In the genomic region with DNA sequence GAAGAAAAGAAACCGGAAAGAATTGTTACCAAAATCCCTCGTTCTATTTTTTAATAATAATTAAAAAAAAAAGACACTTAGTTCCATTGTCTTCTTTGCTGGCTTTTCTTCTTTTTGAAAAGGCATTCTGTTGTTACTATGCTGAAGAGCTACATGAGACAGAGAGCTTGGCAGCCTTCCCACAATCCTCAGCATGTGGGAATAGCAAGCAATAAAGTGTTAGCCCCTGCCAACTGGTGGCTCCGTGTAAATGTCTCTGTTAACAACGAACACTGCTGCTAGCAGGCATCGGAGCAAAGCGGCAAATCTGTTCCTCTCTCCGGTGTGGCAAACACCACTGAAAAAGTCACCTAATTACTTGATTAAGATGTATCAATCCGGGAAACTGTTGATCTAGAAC, we compare ENCODE assay signal across 9 mouse cellular contexts.
A peak's percentile ranks its signal among the peaks of the same experiment; 100 is the strongest.
DNase-seq lines count a peak whose midpoint lies in the region; ATAC-seq and TF ChIP-seq lines count a peak whose summit lies in the region.
"Had no signal": no experiment of that assay in that cellular context is flagged by ENCODE, and none has a peak within 500 bp of the region (broad histone marks: within the 10 kb centered on the region; RNA-seq: fewer than 3 reads in every experiment).

No protein-coding gene starts in this region.

- ATAC-seq in heart, embryonic 12.5 days (ENCODE audit: insufficient number of reproducible peaks, low FRiP score): no peak
- no peak for ATAC-seq in stomach, postnatal 0 days (ENCODE audit: low FRiP score, low TSS enrichment)
- ATAC-seq in midbrain, embryonic 16.5 days: no peak

- no peak overlapping the region for H3K9ac ChIP-seq in heart, embryonic 12.5 days
- H3K9ac ChIP-seq in stomach, postnatal 0 days (ENCODE audit: low read length): no peak overlapping the region
- no peak overlapping the region for H3K9ac ChIP-seq in midbrain, embryonic 16.5 days (ENCODE audit: low read depth, low read length)
- H3K9ac ChIP-seq: embryonic facial prominence, embryonic 15.5 days had no signal

- TF ChIP-seq CTCF in brain, embryonic 14.5 days (IDR thresholded peaks at IDR 0.05; ENCODE audit: borderline replicate concordance, extremely low read depth, insufficient read depth, insufficient read length): no peak
- TF ChIP-seq CTCF in stomach, postnatal 0 days (IDR thresholded peaks at IDR 0.05; ENCODE audit: low read depth): no peak

- H3K27ac ChIP-seq in heart, embryonic 12.5 days (ENCODE audit: poor library complexity, severe bottlenecking): no peak overlapping the region
- no peak overlapping the region for H3K27ac ChIP-seq in stomach, postnatal 0 days (replicated peaks)
- H3K27ac ChIP-seq in midbrain, embryonic 16.5 days (ENCODE audit: low read length): no peak overlapping the region
- H3K27ac ChIP-seq: embryonic facial prominence, embryonic 15.5 days had no signal

- H3K4me3 ChIP-seq in heart, embryonic 12.5 days: no peak overlapping the region
- H3K4me3 ChIP-seq in stomach, postnatal 0 days (ENCODE audit: low read depth, low read length): no peak overlapping the region
- no peak overlapping the region for H3K4me3 ChIP-seq in midbrain, embryonic 16.5 days (ENCODE audit: low read depth, low read length)
- H3K4me3 ChIP-seq: embryonic facial prominence, embryonic 15.5 days had no signal

- H3K4me2 ChIP-seq in heart, embryonic 12.5 days: no peak overlapping the region
- no peak overlapping the region for H3K4me2 ChIP-seq in stomach, postnatal 0 days (replicated peaks; ENCODE audit: low read depth)
- H3K4me2 ChIP-seq in midbrain, embryonic 16.5 days (ENCODE audit: low read length): no peak overlapping the region
- H3K4me2 ChIP-seq: embryonic facial prominence, embryonic 15.5 days had no signal

- H3K36me3 ChIP-seq in heart, embryonic 12.5 days: no peaks in the 10 kb centered on the region
- H3K36me3 ChIP-seq in stomach, postnatal 0 days (ENCODE audit: control insufficient read depth, insufficient read depth, low read length): no peaks in the 10 kb centered on the region
- no peaks in the 10 kb centered on the region for H3K36me3 ChIP-seq in midbrain, embryonic 16.5 days (ENCODE audit: control insufficient read depth, insufficient read depth, low read length)
- H3K36me3 ChIP-seq: embryonic facial prominence, embryonic 15.5 days had no signal

- intact Hi-C loops in heart, postnatal 36 days (cut with DNase I): no loop called here
- intact Hi-C loops in left cerebral cortex, postnatal 36 days (cut with DNase I): no loop called here

- no peak for TF ChIP-seq POLR2A in brain, embryonic 14.5 days (IDR thresholded peaks at IDR 0.05; ENCODE audit: borderline replicate concordance, extremely low read depth, insufficient read depth, insufficient read length, poor library complexity, severe bottlenecking)

- no peaks in the 10 kb centered on the region for H3K27me3 ChIP-seq in heart, embryonic 12.5 days (replicated peaks)
- no peaks in the 10 kb centered on the region for H3K27me3 ChIP-seq in stomach, postnatal 0 days (ENCODE audit: control insufficient read depth, insufficient read depth, low read length)
- H3K27me3 ChIP-seq in midbrain, embryonic 16.5 days (ENCODE audit: control insufficient read depth, insufficient read depth, low read depth, low read length): no peaks in the 10 kb centered on the region
- H3K27me3 ChIP-seq: embryonic facial prominence, embryonic 15.5 days had no signal

- peak; percentile 7 to 16 for DNase-seq in heart, postnatal 36 days
- peak; percentile 96 for DNase-seq in brain, embryonic 14.5 days (ENCODE audit: low read depth)
- peak; percentile 51 to 59 for DNase-seq in cerebellum, postnatal 36 days
- peak; percentile 7 to 45 for DNase-seq in left cerebral cortex, postnatal 36 days (ENCODE audit: low spot score in 2 of 2)
- no peak for DNase-seq in stomach, postnatal 0 days (ENCODE audit: low spot score)
- DNase-seq in embryo, embryonic 9.5 days (ENCODE audit: extremely low spot score): no peak

- no peaks in the 10 kb centered on the region for H3K4me1 ChIP-seq in heart, embryonic 12.5 days (replicated peaks)
- H3K4me1 ChIP-seq in stomach, postnatal 0 days (replicated peaks; ENCODE audit: control insufficient read depth, insufficient read depth): no peaks in the 10 kb centered on the region
- peaks cover 2% of the 10 kb centered on the region; the same call in 1 of the 2 replicates for H3K4me1 ChIP-seq in midbrain, embryonic 16.5 days (ENCODE audit: control insufficient read depth, insufficient read depth, low read length)
- H3K4me1 ChIP-seq: embryonic facial prominence, embryonic 15.5 days had no signal

- H3K9me3 ChIP-seq in heart, embryonic 12.5 days (replicated peaks): 0 out of 2 replicates have a peak, but pooled peaks cover 3% of the 10 kb centered on the region
- H3K9me3 ChIP-seq in stomach, postnatal 0 days (ENCODE audit: control insufficient read depth, low read length): no peaks in the 10 kb centered on the region
- H3K9me3 ChIP-seq in midbrain, embryonic 16.5 days (replicated peaks; ENCODE audit: control insufficient read depth, low read length, poor library complexity, severe bottlenecking): no peaks in the 10 kb centered on the region
- H3K9me3 ChIP-seq: embryonic facial prominence, embryonic 15.5 days had no signal

- 83% methylated on average over 8 of the region's 8 CpGs for WGBS in heart, embryonic 12.5 days
- WGBS in stomach, postnatal 0 days: 78% methylated on average over 8 of the region's 8 CpGs
- 57% methylated on average over 8 of the region's 8 CpGs for WGBS in midbrain, embryonic 16.5 days

- no peak for TF ChIP-seq EP300 in stomach, postnatal 0 days (optimal IDR thresholded peaks at IDR 0.05)

Comparison
In these comparisons a context has a peak if more than half of its experiments do, and no peak if none do; other contexts are left out.
1. DNase-seq: peak in heart, postnatal 36 days (2 of 2), brain, embryonic 14.5 days (single experiment), cerebellum, postnatal 36 days (2 of 2) and left cerebral cortex, postnatal 36 days (2 of 2); none in stomach, postnatal 0 days (single experiment) and embryo, embryonic 9.5 days (single experiment).